Mouse (Mus musculus) hindbrain, embryonic 13.5 days (tissue): ENCODE measurements at regions not wholly inside any gene's neighbourhood (a gene's known extent, or its start where the extent isn't known, plus 50 kb on each side); places are given as distances from the start of the nearest gene placed in this dataset.
A peak's percentile ranks its signal among the peaks of the same experiment; 100 is the strongest.

Source experiments
- ATAC-seq: fragments of 200-750 bp; cut with Nextera tagmentation; 2 replicates; pipeline ENCODE4 v1.8.0; 2017; ENCODE audit warnings: moderate TSS enrichment; ENCODE audit not compliant: low FRiP score
- H3K27ac ChIP-seq: fragments of 300-500 bp; sonication (generic); 2 replicates; pipeline ENCODE4 v1.5.1; 2015; ENCODE audit warnings: inconsistent platforms, mild to moderate bottlenecking, moderate library complexity
- H3K27me3 ChIP-seq: fragments of 300-500 bp; sonication (generic); 2 replicates; pipeline ENCODE4 v1.6.1; 2015; ENCODE audit warnings: mild to moderate bottlenecking, inconsistent platforms
- H3K36me3 ChIP-seq: fragments of 300-500 bp; sonication (generic); 2 replicates; pipeline ENCODE4 v1.6.1; 2015; ENCODE audit warnings: mild to moderate bottlenecking, inconsistent platforms
- H3K4me1 ChIP-seq: fragments of 300-500 bp; sonication (generic); replicated peaks from 2 replicates; pipeline ENCODE4 v1.6.1; 2015; ENCODE audit warnings: inconsistent platforms
- H3K4me2 ChIP-seq: fragments of 300-500 bp; sonication (generic); 2 replicates; pipeline ENCODE4 v1.6.1; 2015; ENCODE audit warnings: inconsistent platforms, mild to moderate bottlenecking, moderate library complexity
- H3K4me3 ChIP-seq: fragments of 300-500 bp; sonication (generic); 2 replicates; pipeline ENCODE4 v1.5.1; 2015; ENCODE audit warnings: mild to moderate bottlenecking, inconsistent platforms
- H3K9ac ChIP-seq: fragments of 300-500 bp; sonication (generic); 2 replicates; pipeline ENCODE4 v1.6.1; 2015; ENCODE audit warnings: mild to moderate bottlenecking, inconsistent platforms
- H3K9me3 ChIP-seq: fragments of 300-500 bp; sonication (generic); 2 replicates; pipeline ENCODE4 v1.6.1; 2016; ENCODE audit warnings: inconsistent platforms
- WGBS: fragments of 180-500 bp; shearing (Covaris S2); methylation state at CpG from one replicate; pipeline ENCODE4 v1.1.7; 2015; 5-methylcytosine and 5-hydroxymethylcytosine counted together

DNA sequence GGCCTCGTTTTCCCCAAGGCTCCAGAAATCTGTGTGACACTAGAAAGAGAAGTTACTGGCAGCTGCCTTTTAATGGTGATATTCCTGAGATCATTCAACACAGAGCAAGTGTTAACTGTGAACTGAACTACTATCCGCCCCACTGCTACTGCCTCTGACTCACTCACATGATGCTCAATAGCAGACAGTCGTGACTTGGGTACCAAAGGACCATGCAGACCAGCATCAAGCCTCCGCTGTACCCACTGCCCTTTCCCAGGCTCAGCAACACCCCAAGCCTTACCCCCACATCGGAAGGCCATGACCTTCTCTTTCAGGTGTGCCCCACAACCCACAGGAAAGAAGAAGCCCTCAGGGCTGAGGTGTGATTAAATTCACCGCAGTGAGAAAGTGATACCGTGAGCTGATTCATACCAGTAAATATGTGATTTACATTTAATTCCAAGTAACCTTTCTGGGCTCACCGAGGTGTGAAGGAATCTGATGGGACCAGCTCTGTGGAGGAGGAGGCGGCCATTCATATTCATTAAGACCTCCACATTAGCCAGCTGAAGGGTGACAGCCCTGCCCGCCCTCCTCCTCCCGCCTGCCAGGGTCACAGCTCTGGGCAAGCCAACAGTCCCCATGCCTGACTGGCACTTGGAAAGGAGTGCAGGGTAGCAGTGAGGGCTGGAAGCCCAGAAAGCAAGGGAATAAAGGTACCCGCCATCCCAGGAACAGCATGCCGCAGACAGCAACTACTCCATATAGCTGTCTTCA, 156.0 kb upstream of the Tle3 start:
- ATAC-seq: peak; percentile 69
- Histone ChIP-seq H3K9me3 (no peaks in the 10 kb centered on the region), H3K27ac (peak overlapping the region; percentile 52; the same call in 1 of the 2 replicates), H3K36me3 (no peaks in the 10 kb centered on the region), H3K4me1 (peaks cover 37% of the 10 kb centered on the region), H3K4me2 (no peak overlapping the region), H3K27me3 (peaks cover 25% of the 10 kb centered on the region), H3K4me3 (no peak overlapping the region), H3K9ac (no peak overlapping the region)
- WGBS: 50% methylated on average over 13 of the region's 13 CpGs

DNA sequence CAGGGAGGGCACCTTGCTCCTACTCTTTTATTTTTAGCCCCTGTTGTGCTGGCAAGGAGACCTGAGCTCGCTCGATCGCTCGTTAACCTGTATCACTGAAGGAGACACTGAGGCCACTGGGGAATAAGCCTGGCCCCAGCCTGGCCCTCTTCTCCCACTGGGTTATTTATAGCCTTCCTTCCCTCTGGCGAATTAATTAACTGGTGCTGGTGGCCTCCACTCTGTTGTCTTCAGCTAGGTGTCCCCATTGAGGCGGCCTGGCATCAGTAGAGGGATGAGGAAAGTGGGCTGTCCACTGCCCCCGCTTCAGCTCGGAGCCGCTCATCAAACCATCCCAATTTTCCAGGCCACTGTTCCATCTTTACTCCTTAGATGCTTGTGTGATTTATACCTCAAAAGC, 152.1 kb upstream of the Tle3 start:
- WGBS: 70% methylated on average over 9 of the region's 9 CpGs
- no peak for ATAC-seq

GRCm38 (mm10) chr9:61222212-61223003, 149.8 kb upstream of the Tle3 start:
- WGBS: 91% methylated on average over 18 of the region's 18 CpGs
- Histone ChIP-seq H3K27me3 (peaks cover 25% of the 10 kb centered on the region), H3K9ac (no peak overlapping the region), H3K27ac (no peak overlapping the region), H3K36me3 (no peaks in the 10 kb centered on the region), H3K9me3 (no peaks in the 10 kb centered on the region), H3K4me1 (peaks cover 13% of the 10 kb centered on the region), H3K4me2 (no peak overlapping the region), H3K4me3 (no peak overlapping the region)
- no peak for ATAC-seq

More for the DNA sequence above, 152.1 kb upstream of the Tle3 start:
- no peak overlapping the region for H3K4me3 ChIP-seq
- no peak overlapping the region for H3K4me2 ChIP-seq
- no peaks in the 10 kb centered on the region for H3K36me3 ChIP-seq
- peaks cover 34% of the 10 kb centered on the region for H3K4me1 ChIP-seq
- H3K9me3 ChIP-seq: no peaks in the 10 kb centered on the region
- peaks cover 28% of the 10 kb centered on the region for H3K27me3 ChIP-seq
- no peak overlapping the region for H3K9ac ChIP-seq
- H3K27ac ChIP-seq: no peak overlapping the region

- Histone ChIP-seq H3K4me2 (no peak overlapping the region), H3K27ac (no peak overlapping the region), H3K9ac (no peak overlapping the region), H3K4me1 (peaks cover 24% of the 10 kb centered on the region), H3K27me3 (peaks cover 24% of the 10 kb centered on the region), H3K4me3 (no peak overlapping the region), H3K36me3 (no peaks in the 10 kb centered on the region), H3K9me3 (no peaks in the 10 kb centered on the region)
- ATAC-seq: no peak
- 80% methylated on average over 4 of the region's 4 CpGs for WGBS
Measured at GRCm38 (mm10) chr9:61225020-61225652, 147.0 kb upstream of the Tle3 start.

DNA sequence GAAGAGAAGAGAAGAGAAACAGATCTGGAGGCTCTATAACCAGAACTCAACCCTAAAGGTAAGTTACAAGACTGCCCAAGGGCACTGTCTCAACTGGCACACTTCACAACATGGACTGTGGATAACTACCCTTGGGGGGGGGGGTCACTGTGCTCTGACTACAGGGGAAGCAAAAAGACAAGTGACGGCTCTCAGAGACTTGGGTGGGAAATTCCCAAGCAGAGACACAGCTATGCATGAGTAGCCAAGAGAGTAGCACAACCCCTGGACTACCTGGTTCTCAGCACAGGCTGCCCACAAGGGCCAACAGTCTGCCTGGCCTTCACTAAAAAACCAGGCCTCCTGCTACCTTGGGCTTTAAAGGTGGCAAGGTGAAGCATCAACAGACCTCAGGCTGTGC, 146.3 kb upstream of the Tle3 start:
- H3K4me1 ChIP-seq: peaks cover 25% of the 10 kb centered on the region
- no peak overlapping the region for H3K27ac ChIP-seq
- no peak overlapping the region for H3K4me2 ChIP-seq
- no peak for ATAC-seq
- H3K27me3 ChIP-seq: peaks cover 24% of the 10 kb centered on the region
- H3K9me3 ChIP-seq: no peaks in the 10 kb centered on the region
- no peaks in the 10 kb centered on the region for H3K36me3 ChIP-seq
- WGBS: 83% methylated on average over 1 of the region's 1 CpGs
- H3K9ac ChIP-seq: no peak overlapping the region
- no peak overlapping the region for H3K4me3 ChIP-seq

GRCm38 (mm10) chr9:61226596-61227384, 145.4 kb upstream of the Tle3 start:
- peaks cover 33% of the 10 kb centered on the region for H3K27me3 ChIP-seq
- no peak overlapping the region for H3K9ac ChIP-seq
- H3K4me2 ChIP-seq: no peak overlapping the region
- no peaks in the 10 kb centered on the region for H3K9me3 ChIP-seq
- 86% methylated on average over 11 of the region's 12 CpGs for WGBS
- no peak for ATAC-seq
- no peaks in the 10 kb centered on the region for H3K36me3 ChIP-seq
- no peak overlapping the region for H3K4me3 ChIP-seq
- no peak overlapping the region; the same call in 1 of the 2 replicates for H3K27ac ChIP-seq
- peaks cover 25% of the 10 kb centered on the region for H3K4me1 ChIP-seq

DNA sequence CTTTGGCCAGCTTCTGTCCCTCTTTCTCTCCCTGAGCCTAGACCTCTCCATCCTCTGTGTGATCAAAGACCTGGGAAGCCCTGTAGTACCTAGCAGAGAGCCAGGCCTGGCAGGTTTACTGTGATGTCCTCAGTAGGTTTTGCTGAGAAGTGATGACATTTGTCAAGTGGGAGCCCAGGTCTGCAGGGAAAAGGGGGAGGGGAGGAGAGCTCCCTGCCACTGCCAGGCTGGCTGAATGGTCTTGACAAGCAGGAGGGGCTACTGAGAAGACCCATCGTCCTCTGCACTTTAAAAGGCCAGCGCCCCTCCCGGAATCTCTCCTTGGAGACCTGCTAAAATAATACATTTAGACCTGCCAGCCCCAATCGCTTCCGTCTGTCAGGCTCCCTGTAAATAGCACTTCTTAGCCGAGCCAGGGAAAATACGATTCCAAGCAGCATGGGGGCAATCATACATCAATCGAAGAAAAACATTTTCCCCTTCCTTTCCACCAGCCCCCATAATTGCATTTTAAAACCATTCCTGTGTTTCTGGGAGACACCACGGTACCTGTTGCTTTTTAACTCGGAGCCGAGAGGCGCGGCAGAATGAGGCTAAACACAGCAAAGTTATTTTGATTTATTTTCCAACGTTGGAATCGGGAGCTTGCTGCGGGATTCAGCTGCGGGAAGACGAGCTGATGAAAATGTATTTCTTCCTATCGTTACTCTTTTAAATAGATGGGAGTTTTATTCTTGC, 144.5 kb upstream of the Tle3 start:
- Histone ChIP-seq H3K9me3 (no peaks in the 10 kb centered on the region), H3K4me3 (no peak overlapping the region), H3K4me1 (peaks cover 25% of the 10 kb centered on the region), H3K4me2 (no peak overlapping the region), H3K36me3 (no peaks in the 10 kb centered on the region), H3K27me3 (peaks cover 42% of the 10 kb centered on the region), H3K9ac (no peak overlapping the region), H3K27ac (no peak overlapping the region; the same call in 1 of the 2 replicates)
- no peak for ATAC-seq
- 34% methylated on average over 19 of the region's 19 CpGs for WGBS

DNA sequence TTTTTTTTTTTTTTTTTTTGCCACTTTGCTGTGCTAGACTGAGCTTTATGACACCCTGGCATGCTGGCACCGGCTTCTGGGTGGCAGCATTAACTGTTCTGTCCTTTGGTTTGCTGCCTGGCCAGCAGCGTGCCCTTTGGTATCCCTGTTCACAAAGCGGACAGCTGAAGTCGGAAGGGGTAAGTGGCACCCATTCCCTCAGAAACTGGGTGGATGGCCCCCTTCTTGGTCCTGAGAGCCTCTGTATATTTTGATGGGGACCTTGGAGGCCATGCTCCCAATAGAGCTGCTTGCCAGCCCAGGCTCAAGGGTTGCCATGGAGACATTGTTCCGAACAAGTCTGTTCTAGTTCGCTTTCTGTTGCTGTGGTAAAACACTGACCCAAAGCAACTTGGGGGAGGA, 143.9 kb upstream of the Tle3 start:
- Histone ChIP-seq H3K9me3 (no peaks in the 10 kb centered on the region), H3K27me3 (peaks cover 48% of the 10 kb centered on the region), H3K4me1 (peaks cover 25% of the 10 kb centered on the region), H3K4me3 (no peak overlapping the region), H3K9ac (no peak overlapping the region), H3K4me2 (no peak overlapping the region), H3K27ac (no peak overlapping the region), H3K36me3 (no peaks in the 10 kb centered on the region)
- WGBS: 41% methylated on average over 6 of the region's 6 CpGs
- no peak for ATAC-seq

- H3K4me3 ChIP-seq: no peak overlapping the region
- peaks cover 25% of the 10 kb centered on the region for H3K4me1 ChIP-seq
- H3K36me3 ChIP-seq: no peaks in the 10 kb centered on the region
- 57% methylated on average over 4 of the region's 4 CpGs for WGBS
- peaks cover 53% of the 10 kb centered on the region for H3K27me3 ChIP-seq
- H3K4me2 ChIP-seq: no peak overlapping the region
- H3K9ac ChIP-seq: no peak overlapping the region
- ATAC-seq: no peak
- no peak overlapping the region for H3K27ac ChIP-seq
- no peaks in the 10 kb centered on the region for H3K9me3 ChIP-seq
Measured at GRCm38 (mm10) chr9:61230306-61230705, 141.9 kb upstream of the Tle3 start.

- H3K27me3 ChIP-seq: peaks cover 61% of the 10 kb centered on the region
- H3K4me3 ChIP-seq: no peak overlapping the region
- no peaks in the 10 kb centered on the region for H3K9me3 ChIP-seq
- no peak overlapping the region for H3K9ac ChIP-seq
- no peak overlapping the region for H3K27ac ChIP-seq
- H3K4me1 ChIP-seq: peaks cover 43% of the 10 kb centered on the region
- ATAC-seq: no peak
- H3K36me3 ChIP-seq: no peaks in the 10 kb centered on the region
- H3K4me2 ChIP-seq: no peak overlapping the region
- 95% methylated on average over 7 of the region's 7 CpGs for WGBS
Measured at GRCm38 (mm10) chr9:61232630-61233029, 139.5 kb upstream of the Tle3 start.

DNA sequence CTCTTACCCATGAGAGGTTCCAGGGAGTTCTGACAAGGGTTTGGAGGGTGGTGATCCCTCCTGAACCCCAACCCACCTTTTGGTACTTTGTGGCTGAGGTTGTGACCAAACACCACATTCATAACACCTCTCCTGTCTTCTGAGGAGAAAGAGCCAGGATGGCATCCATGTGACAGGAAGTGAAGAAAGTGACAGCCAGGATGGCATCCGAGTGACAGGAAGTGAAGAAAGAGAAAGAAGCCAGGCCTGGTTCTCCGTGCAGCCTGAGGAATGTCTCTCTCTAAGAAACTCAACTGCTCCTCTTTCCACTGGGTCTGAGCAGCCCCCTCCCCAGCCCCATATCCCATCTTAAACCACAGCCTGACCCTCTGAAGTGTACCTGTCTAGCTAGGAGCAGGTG, 138.9 kb upstream of the Tle3 start:
- Histone ChIP-seq H3K9me3 (no peaks in the 10 kb centered on the region), H3K4me2 (no peak overlapping the region), H3K36me3 (no peaks in the 10 kb centered on the region), H3K4me3 (no peak overlapping the region), H3K4me1 (peaks cover 41% of the 10 kb centered on the region), H3K27me3 (peaks cover 65% of the 10 kb centered on the region), H3K27ac (no peak overlapping the region), H3K9ac (no peak overlapping the region)
- 83% methylated on average over 2 of the region's 2 CpGs for WGBS
- no peak for ATAC-seq
